Mouse (Mus musculus) spleen, adult 2 months (tissue): ENCODE measurements at regions not wholly inside any gene's neighbourhood (a gene's known extent, or its start where the extent isn't known, plus 50 kb on each side); places are given as distances from the start of the nearest gene placed in this dataset.

ENCODE experiments used
- DNase-seq, 2 experiments: peaks; one replicate each; pipeline versions ENCODE4 v3.0.0 to v3.0.0-alpha.2; 2012 to 2021; ENCODE audit warnings: low spot score in 2 of 2, low read depth in 1 of 2
- H3K27ac ChIP-seq: fragments of 200-500 bp; 2 replicates; pipeline ENCODE4 v1.5.1; 2012; ENCODE audit warnings: low read length, inconsistent platforms; ENCODE audit not compliant: insufficient read depth
- H3K27me3 ChIP-seq: fragments of 200-500 bp; 2 replicates; pipeline ENCODE4 v1.6.1; 2012; ENCODE audit warnings: mild to moderate bottlenecking, moderate library complexity, low read length, inconsistent platforms; ENCODE audit not compliant: control insufficient read depth, insufficient read depth
- H3K36me3 ChIP-seq: fragments of 200-500 bp; 2 replicates; pipeline ENCODE4 v1.6.1; 2012; ENCODE audit warnings: mild to moderate bottlenecking, low read length, inconsistent platforms; ENCODE audit not compliant: control insufficient read depth, insufficient read depth
- H3K4me1 ChIP-seq: fragments of 200-500 bp; 2 replicates; pipeline ENCODE4 v1.6.1; 2011; ENCODE audit warnings: inconsistent platforms; ENCODE audit not compliant: control insufficient read depth, insufficient read depth, insufficient read length
- H3K4me3 ChIP-seq: fragments of 200-500 bp; 2 replicates; pipeline ENCODE4 v1.5.1; 2011; ENCODE audit warnings: mild to moderate bottlenecking, inconsistent platforms; ENCODE audit not compliant: insufficient read depth, insufficient read length; ENCODE audit errors: extremely low read depth
- CTCF ChIP-seq: fragments of 200-500 bp; IDR thresholded peaks from 2 replicates; pipeline ENCODE4 v1.5.1; 2011; ENCODE audit warnings: mild to moderate bottlenecking, inconsistent platforms; ENCODE audit not compliant: insufficient read depth, insufficient read length, insufficient replicate concordance; ENCODE audit errors: extremely low read depth
- POLR2A ChIP-seq: fragments of 200-500 bp; IDR thresholded peaks from 2 replicates; pipeline ENCODE4 v1.6.1; 2011; ENCODE audit warnings: low read depth, low read length, inconsistent platforms
- WGBS: fragments of 180-500 bp; shearing (Covaris S2); methylation state at CpG from one replicate; pipeline ENCODE4 v1.1.7; 2018; 5-methylcytosine and 5-hydroxymethylcytosine counted together

GRCm38 (mm10) chr2:166226929-166227328 is 71.5 kb upstream of the Sulf2 start:
- 48% methylated on average over 3 of the region's 3 CpGs for WGBS
- no peaks in the 10 kb centered on the region for H3K27me3 ChIP-seq
- H3K4me3 ChIP-seq: no peak overlapping the region
- no peak overlapping the region for H3K27ac ChIP-seq
- DNase-seq: no peak
- H3K36me3 ChIP-seq: no peaks in the 10 kb centered on the region
- no peaks in the 10 kb centered on the region for H3K4me1 ChIP-seq
- no peak for TF ChIP-seq CTCF
- TF ChIP-seq POLR2A: no peak

DNA sequence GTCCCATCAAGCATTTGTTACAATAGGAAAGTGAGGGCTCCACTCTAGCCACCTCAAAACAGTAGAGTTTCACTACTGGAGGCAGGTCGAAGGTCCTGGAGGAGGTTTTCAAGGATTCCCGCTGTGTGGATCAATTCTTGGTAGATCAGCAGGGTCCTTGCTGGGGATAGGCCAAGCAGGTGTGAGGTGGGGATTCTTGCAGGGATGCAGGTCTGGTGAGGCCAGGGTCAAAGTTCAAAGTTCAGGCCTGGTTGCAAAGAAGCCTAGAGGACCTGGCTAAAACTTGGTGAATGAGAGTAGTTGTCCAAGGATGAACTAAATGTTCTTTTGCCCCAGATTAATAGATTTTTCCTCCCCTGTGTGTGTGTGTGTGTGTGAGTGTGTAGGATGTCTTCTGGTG is 70.9 kb upstream of the Sulf2 start:
- H3K27me3 ChIP-seq: no peaks in the 10 kb centered on the region
- TF ChIP-seq CTCF (no peak), POLR2A (no peak)
- 94% methylated on average over 2 of the region's 2 CpGs for WGBS

GRCm38 (mm10) chr2:166225354-166225753 is 69.9 kb upstream of the Sulf2 start:
- no peaks in the 10 kb centered on the region for H3K27me3 ChIP-seq
- 91% methylated on average over 9 of the region's 9 CpGs for WGBS
- no peaks in the 10 kb centered on the region for H3K4me1 ChIP-seq
- no peak overlapping the region for H3K27ac ChIP-seq
- no peaks in the 10 kb centered on the region for H3K36me3 ChIP-seq
- H3K4me3 ChIP-seq: no peak overlapping the region
- DNase-seq: no peak
- TF ChIP-seq CTCF (no peak), POLR2A (no peak)

More for the DNA sequence above, 70.9 kb upstream of the Sulf2 start:
- no peak for DNase-seq
- Histone ChIP-seq H3K4me1 (no peaks in the 10 kb centered on the region), H3K4me3 (no peak overlapping the region), H3K27ac (no peak overlapping the region), H3K36me3 (no peaks in the 10 kb centered on the region)

DNA sequence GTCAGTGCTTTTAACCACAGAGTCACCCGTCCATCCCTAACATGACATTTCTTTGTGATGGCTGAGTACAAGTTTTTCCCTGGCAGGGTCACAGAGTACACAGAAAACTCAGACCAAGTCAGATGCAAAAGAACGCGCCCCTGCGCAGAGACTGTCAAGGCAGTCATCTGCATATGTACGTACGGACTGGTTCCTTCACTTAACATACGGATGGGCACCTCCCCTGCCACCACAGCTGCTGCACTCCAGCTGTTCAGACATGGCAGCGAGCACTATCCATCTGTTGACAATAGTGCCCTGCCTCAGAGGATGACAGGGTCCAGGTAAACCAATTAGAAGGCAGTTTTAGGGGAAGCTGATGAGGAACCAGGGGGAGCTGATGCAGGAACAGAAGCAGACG is 63.3 kb upstream of the Sulf2 start:
- no peak overlapping the region for H3K4me3 ChIP-seq
- H3K36me3 ChIP-seq: no peaks in the 10 kb centered on the region
- H3K27ac ChIP-seq: no peak overlapping the region
- 87% methylated on average over 9 of the region's 9 CpGs for WGBS
- H3K4me1 ChIP-seq: no peaks in the 10 kb centered on the region
- DNase-seq: no peak
- no peaks in the 10 kb centered on the region for H3K27me3 ChIP-seq
- no peak for TF ChIP-seq CTCF
- no peak for TF ChIP-seq POLR2A

GRCm38 (mm10) chr2:166216512-166216865 is 61.0 kb upstream of the Sulf2 start:
- H3K4me1 ChIP-seq: no peaks in the 10 kb centered on the region
- no peak overlapping the region for H3K27ac ChIP-seq
- TF ChIP-seq POLR2A (no peak), CTCF (no peak)
- H3K36me3 ChIP-seq: no peaks in the 10 kb centered on the region
- H3K27me3 ChIP-seq: no peaks in the 10 kb centered on the region
- no peak overlapping the region for H3K4me3 ChIP-seq
- DNase-seq: no peak
- WGBS: 91% methylated on average over 11 of the region's 11 CpGs

DNA sequence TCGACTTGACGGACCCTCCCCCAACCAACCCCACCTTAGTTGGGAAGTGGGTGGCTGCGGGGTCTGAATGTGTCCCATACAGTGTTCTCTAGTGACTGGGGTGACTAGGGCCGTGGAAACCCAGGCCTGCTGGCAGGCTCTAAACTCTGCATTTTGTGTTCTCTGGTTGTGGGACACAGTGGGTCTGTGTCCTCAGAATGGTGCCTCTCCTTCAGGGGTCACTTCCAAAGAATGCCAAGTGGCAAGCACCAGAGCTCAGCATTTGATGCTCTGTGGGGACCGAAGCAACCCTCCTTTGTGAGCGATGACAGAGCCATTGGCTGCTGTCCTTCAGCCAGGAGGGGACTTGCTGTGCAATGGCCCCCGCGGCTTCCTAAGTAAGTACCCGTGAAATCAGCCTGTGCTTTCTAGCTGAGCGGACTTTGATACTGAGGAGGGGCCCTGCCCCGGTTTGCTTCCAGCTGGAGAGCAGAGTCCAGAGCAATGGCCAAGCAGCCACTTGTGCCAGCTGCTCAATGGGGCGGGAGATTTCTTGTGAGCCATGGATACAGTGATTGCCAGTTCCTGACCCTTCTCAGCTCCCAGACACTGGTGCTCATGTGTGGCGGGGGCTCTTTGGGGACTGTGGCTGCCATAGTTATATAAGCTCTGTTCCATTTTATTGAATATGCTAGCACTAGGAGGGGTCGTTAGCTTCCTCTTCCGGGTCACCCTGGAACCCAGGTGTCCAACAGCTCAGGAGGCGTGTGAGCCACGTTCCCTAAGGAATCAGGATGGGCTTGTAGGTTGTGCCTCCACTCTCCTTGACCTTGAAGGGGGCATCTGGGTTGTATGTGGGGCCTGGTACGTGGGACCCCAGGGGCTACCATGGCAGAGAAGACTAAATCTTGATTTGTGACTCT is 60.4 kb upstream of the Sulf2 start:
- no peaks in the 10 kb centered on the region for H3K4me1 ChIP-seq
- WGBS: 89% methylated on average over 18 of the region's 18 CpGs
- TF ChIP-seq CTCF: no peak
- no peak for TF ChIP-seq POLR2A
- DNase-seq: no peak
- no peaks in the 10 kb centered on the region for H3K36me3 ChIP-seq
- H3K27me3 ChIP-seq: no peaks in the 10 kb centered on the region
- H3K4me3 ChIP-seq: no peak overlapping the region
- no peak overlapping the region for H3K27ac ChIP-seq

GRCm38 (mm10) chr2:166215191-166215590 is 59.7 kb upstream of the Sulf2 start:
- DNase-seq: no peak
- Histone ChIP-seq H3K27me3 (no peaks in the 10 kb centered on the region), H3K27ac (no peak overlapping the region), H3K36me3 (no peaks in the 10 kb centered on the region), H3K4me1 (no peaks in the 10 kb centered on the region), H3K4me3 (no peak overlapping the region)
- 89% methylated on average over 7 of the region's 7 CpGs for WGBS
- no peak for TF ChIP-seq CTCF
- no peak for TF ChIP-seq POLR2A
